Mouse (Mus musculus) urinary bladder, postnatal 14 days (tissue): ENCODE data around the gene Vpreb3.
"Not testable (repeated sequence)": the region's sequence is repeated elsewhere in the genome, so short reads cannot be mapped to it uniquely, and the experiment has no call there.

ENCODE experiments used
- DNase-seq: peaks from one replicate; pipeline ENCODE4 v3.0.0; 2021; ENCODE audit warnings: low spot score

Gene Vpreb3

GRCm38 (mm10) chr10:75973846-75974245 is 31.0 kb downstream of the Vpreb3 start:
- no peak for DNase-seq

GRCm38 (mm10) chr10:75975216-75975615 is 32.4 kb downstream of the Vpreb3 start:
- DNase-seq: no peak

GRCm38 (mm10) chr10:75978119-75978834 is 35.4 kb downstream of the Vpreb3 start:
- DNase-seq: no peak

- DNase-seq: no peak
These were observed 35.9 kb downstream of the Vpreb3 start for GRCm38 (mm10) chr10:75978835-75979157.

GRCm38 (mm10) chr10:75979432-75979831 is 36.6 kb downstream of the Vpreb3 start:
- DNase-seq: no peak

- no peak for DNase-seq
These were observed 47.7 kb downstream of the Vpreb3 start for GRCm38 (mm10) chr10:75990430-75991042.

- DNase-seq: no peak
These were observed 50.9 kb downstream of the Vpreb3 start for GRCm38 (mm10) chr10:75993616-75994240.

- DNase-seq: not testable (repeated sequence)
These were observed 51.8 kb downstream of the Vpreb3 start for GRCm38 (mm10) chr10:75994531-75995210.

GRCm38 (mm10) chr10:75995463-75995862 is 52.6 kb downstream of the Vpreb3 start:
- no peak for DNase-seq

GRCm38 (mm10) chr10:75996315-75996714 is 53.5 kb downstream of the Vpreb3 start:
- DNase-seq: no peak
